Mouse (Mus musculus) T-helper 2 cell (primary cell): ENCODE measurements at regions not wholly inside any gene's neighbourhood (a gene's known extent, or its start where the extent isn't known, plus 50 kb on each side); places are given as distances from the start of the nearest gene placed in this dataset.

Experiments
- in situ Hi-C: fragments of 300-600 bp; cut with MboI, MseI; formaldehyde crosslinking; loops from one replicate; pipeline ENCODE4 v1.15.1; 2025; ENCODE audit warnings: high pct_unique_total_duplicates

- in situ Hi-C loops: no loop called here
Measured at GRCm38 (mm10) chr1:73070126-73070525, 54.4 kb upstream of the Tnp1 start.
